Mouse (Mus musculus) embryonic fibroblast, embryonic 13.5 days (primary cell): Measurements from ENCODE around the gene Nelfb. TPM values are rescaled to one million over a fixed set of nuclear protein-coding genes. Genes with fewer than 3 reads are reported as not detected.

Source experiments
- H3K27ac ChIP-seq: 2 replicates; pipeline ENCODE4 v1.5.1; 2012; ENCODE audit warnings: low read length, control low read depth, inconsistent platforms; ENCODE audit not compliant: insufficient read depth
- H3K4me1 ChIP-seq: 2 replicates; pipeline ENCODE4 v1.6.1; 2011; ENCODE audit warnings: low read length; ENCODE audit not compliant: control insufficient read depth, insufficient read depth
- H3K4me3 ChIP-seq: 2 replicates; pipeline ENCODE4 v1.5.1; 2011; ENCODE audit warnings: mild to moderate bottlenecking, control low read depth, low read length; ENCODE audit not compliant: insufficient read depth
- CTCF ChIP-seq: IDR thresholded peaks from 2 replicates; pipeline ENCODE4 v1.5.1; 2011; ENCODE audit warnings: mild to moderate bottlenecking, control low read depth, low read length, moderate library complexity, borderline replicate concordance; ENCODE audit not compliant: insufficient read depth
- POLR2A ChIP-seq: IDR thresholded peaks from 2 replicates; pipeline ENCODE4 v1.6.1; 2011; ENCODE audit warnings: low read depth, mild to moderate bottlenecking, control low read depth, low read length, moderate library complexity
- polyA plus RNA-seq: library from polyadenylated mRNA; stranded (reverse); fragments of >200 nt; gene quantifications from 2 replicates; pipeline ENCODE4 v1.2.4, GENCODE M21; 2011; ENCODE audit warnings: low read depth; ENCODE audit not compliant: missing spikeins, insufficient read length

The Nelfb gene
- polyA plus RNA-seq, 1 experiment = 38.8 TPM

- no peak overlapping the region for H3K27ac ChIP-seq
- no peak overlapping the region for H3K4me3 ChIP-seq
- H3K4me1 ChIP-seq = 0 out of 2 replicates have a peak, but pooled peaks cover 3% of the 10 kb centered on the region
- TF ChIP-seq POLR2A = no peak
Observed at GRCm38 (mm10) chr2:25233421-25233820, 22.1 kb upstream of the Nelfb start.

DNA sequence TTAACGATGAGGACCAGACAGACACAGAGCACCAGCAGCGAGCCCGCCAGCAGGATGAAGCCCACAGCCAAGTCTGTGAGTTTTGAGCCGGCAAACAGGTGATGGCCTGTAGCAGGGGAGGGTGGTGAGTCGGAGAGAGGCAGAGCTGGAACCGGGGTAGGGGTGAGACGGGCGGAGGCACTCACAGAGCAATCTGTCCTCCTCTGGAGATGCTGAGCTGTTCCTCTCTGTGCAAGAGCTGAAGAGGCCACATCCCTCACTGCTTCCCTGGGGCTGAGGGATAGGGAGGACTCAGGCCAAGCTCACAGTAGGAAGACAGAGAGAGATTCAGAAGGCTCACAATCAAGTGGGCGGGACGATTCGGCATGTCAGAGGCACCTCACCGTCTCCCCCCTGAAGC, 19.7 kb upstream of the Nelfb start:
- TF ChIP-seq POLR2A (no peak), CTCF (no peak)
- no peak overlapping the region for H3K27ac ChIP-seq
- H3K4me3 ChIP-seq = no peak overlapping the region
- H3K4me1 ChIP-seq = no peaks in the 10 kb centered on the region

DNA sequence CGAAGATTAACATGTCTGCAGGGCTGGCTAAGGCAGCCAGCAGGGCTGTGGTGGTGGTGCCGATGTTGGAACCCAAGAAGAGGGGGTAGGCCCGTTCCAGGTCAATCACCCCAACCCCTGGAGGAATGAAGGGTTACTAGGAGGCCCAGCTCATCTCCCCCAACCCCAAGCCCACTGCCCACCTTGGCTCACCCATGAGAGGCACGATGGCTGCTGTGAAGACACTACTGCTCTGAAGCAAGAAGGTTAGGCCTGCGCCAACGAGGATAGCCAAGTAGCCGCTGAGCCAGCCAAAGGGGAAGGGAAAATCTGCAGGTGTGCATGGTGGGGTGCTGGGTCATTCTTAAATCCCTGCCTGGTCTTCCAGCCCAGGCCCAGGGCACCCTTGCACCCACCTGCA, 19.3 kb upstream of the Nelfb start:
- H3K27ac ChIP-seq = no peak overlapping the region
- peaks cover 2% of the 10 kb centered on the region; the same call in 1 of the 2 replicates for H3K4me1 ChIP-seq
- no peak overlapping the region for H3K4me3 ChIP-seq
- no peak for TF ChIP-seq POLR2A

DNA sequence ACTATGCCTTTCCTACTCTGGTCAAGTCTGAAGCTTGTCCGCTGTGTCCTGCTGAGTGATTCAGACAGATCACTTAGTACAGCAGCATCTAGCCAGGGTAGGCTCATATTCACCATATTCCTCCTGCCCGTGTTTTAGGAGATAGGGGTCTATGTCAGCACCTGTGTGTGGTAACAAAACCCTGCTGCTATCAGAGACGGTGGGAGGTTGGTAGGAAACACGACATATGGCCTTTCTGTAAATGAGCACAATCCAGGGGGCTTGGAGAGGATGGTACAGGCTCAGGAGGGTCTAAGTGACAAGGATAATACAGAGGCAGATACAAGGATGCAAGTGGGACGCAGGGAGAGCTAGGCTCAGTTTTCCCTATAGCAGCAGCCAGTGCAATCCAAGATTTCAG, 18.3 kb upstream of the Nelfb start:
- Histone ChIP-seq H3K4me3 (no peak overlapping the region), H3K27ac (no peak overlapping the region), H3K4me1 (peaks cover 3% of the 10 kb centered on the region; the same call in 1 of the 2 replicates)
- TF ChIP-seq CTCF (no peak), POLR2A (no peak)

DNA sequence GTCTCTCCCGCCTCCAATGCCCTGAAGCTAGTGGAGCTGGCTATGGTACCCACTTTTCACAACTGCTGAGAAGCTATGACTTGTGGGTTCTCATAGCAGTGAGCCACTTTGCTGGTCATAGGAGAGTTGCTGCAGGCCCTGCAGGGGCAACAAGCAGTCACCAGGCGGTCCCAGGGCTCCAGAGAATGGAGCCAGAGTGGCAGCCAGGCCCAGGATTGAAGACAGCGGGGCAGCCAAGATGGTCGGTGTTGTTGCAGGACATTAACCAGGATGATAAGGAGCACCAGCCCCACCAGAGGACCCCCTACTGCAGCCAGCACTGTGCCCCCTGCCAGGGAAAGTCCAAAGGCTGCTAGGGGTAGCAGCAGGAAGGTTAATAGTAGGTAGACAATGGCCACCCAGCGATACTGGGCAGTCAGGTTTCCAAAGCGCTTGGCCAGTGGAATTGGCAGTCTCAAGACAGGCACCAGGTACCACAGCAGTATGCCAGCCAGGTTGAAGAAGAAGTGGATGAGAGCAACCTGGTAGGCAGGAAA, 17.8 kb upstream of the Nelfb start:
- Histone ChIP-seq H3K4me1 (peaks cover 3% of the 10 kb centered on the region; the same call in 1 of the 2 replicates), H3K27ac (no peak overlapping the region), H3K4me3 (no peak overlapping the region)
- TF ChIP-seq CTCF (no peak), POLR2A (no peak)

DNA sequence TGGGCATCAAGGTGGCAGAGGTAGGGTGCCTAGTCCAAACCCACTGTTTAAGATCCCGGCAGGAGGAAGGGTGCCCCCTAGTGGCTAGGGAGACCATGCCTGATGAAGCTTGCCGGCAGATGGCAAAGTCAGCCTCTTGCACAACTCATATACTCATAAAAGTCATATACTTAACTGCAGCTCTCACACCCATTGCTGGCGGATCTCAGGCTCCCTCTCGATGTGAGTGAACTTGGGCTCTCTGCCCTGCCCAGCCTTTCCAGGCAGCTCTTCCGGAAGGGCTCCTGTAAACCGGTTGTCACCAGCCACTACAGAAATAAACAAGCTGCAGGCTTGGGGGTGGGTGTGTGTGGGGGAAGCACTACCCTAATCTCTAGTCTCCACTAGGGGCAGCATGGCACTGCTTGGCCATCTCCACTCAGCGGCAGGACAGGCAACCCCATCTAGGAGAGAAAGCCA, 17.2 kb upstream of the Nelfb start:
- Histone ChIP-seq H3K4me1 (peaks cover 3% of the 10 kb centered on the region; the same call in 1 of the 2 replicates), H3K4me3 (no peak overlapping the region), H3K27ac (no peak overlapping the region)
- TF ChIP-seq CTCF (peak; percentile 90), POLR2A (no peak)

DNA sequence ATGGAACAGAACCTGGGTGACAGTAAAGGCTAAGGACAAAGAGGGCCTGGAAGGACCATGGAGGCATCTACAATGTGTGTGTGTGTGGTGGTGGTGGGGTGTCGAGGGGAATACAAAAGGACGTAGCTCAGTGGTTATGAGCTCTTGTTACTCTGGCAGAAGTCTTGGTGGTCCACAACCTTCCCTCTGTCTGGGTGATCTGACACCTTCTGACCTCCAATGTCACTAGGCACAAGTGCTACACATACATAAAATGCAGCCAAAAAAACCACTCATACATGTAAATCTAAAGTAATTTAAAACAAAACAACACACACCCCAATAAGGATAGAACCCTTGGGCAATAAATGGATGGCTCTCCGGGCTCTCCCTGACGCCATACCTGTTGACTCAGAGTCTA, 16.1 kb upstream of the Nelfb start:
- Histone ChIP-seq H3K27ac (no peak overlapping the region), H3K4me3 (no peak overlapping the region), H3K4me1 (peaks cover 3% of the 10 kb centered on the region; the same call in 1 of the 2 replicates)
- TF ChIP-seq CTCF = no peak
- TF ChIP-seq POLR2A = no peak

DNA sequence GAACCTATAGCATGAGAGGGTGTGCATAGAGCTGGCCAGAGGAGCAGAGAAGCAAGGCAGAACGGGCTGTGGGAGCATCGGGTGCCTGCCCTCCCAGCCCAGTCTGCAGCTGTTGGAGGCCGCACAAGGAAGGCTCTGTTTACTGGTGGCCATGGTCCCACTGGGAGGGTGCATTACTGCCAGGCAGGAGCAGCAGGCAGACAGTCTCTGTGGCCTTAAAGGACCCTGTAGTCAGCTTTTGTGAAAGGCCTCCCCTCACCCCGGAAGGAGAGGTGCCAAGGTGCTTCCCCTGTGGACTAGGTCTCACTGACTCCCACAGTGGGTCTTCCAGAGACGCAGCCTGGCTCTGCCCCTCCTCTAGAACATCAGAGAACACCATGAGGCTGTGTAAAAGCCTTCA, 15.6 kb upstream of the Nelfb start:
- Histone ChIP-seq H3K4me1 (peaks cover 3% of the 10 kb centered on the region; the same call in 1 of the 2 replicates), H3K27ac (no peak overlapping the region), H3K4me3 (no peak overlapping the region)
- TF ChIP-seq POLR2A = no peak
- TF ChIP-seq CTCF = no peak

DNA sequence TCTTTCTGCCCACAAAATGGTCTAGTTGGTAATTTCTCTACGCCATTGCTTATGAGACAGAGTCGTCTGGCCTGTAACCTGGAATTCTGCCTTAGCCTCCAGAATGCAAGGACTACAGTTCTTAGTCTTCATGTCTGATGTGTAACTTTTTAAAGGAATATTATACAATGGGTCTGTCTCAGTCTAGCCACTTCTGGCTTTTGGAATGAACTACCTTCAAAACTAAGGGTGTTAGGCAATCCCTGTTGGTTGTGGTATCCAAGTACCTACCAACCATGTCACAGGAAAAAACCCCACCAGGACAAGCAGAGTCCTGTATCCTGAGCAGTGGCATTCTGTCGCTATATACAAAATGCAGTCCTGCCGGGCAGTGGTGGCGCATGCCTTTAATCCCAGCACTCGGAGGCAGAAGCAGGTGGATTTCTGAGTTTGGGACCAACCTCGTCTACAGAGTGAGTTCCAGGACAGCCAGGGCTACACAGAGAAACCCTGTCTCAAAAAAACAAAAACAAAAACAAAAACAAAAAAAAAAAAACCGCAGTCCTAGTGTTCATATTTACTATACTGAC, 14.6 kb upstream of the Nelfb start:
- TF ChIP-seq POLR2A = 0 out of 2 replicates have a peak, but pooled peaks have one; percentile 17
- TF ChIP-seq CTCF = no peak
- peak overlapping the region; percentile 98 for H3K27ac ChIP-seq
- H3K4me1 ChIP-seq = peaks cover 3% of the 10 kb centered on the region; the same call in 1 of the 2 replicates
- no peak overlapping the region; the same call in 1 of the 2 replicates for H3K4me3 ChIP-seq
